Mouse (Mus musculus) adrenal gland, adult 18-20 months (tissue): ENCODE measurements around the gene Brca1. TPM values are rescaled to one million over a fixed set of nuclear protein-coding genes. Genes with fewer than 3 reads are reported as not detected.
"Not testable (repeated sequence)": the region's sequence is repeated elsewhere in the genome, so short reads cannot be mapped to it uniquely, and the experiment has no call there.

Source experiments
- DNase-seq, 2 experiments: peaks; one replicate each; pipeline ENCODE4 v3.0.0; 2021 to 2022; ENCODE audit warnings: low spot score in 2 of 2
- total RNA-seq, 2 experiments: library from RNA; stranded (reverse); gene quantifications; 1 replicate in 1 of 2; 2 replicates in 1 of 2; pipeline ENCODE4 v1.2.3; 2021

Brca1 gene
- total RNA-seq, 2 experiments from 2014 or later, result 0.80 to 0.96 TPM

DNA sequence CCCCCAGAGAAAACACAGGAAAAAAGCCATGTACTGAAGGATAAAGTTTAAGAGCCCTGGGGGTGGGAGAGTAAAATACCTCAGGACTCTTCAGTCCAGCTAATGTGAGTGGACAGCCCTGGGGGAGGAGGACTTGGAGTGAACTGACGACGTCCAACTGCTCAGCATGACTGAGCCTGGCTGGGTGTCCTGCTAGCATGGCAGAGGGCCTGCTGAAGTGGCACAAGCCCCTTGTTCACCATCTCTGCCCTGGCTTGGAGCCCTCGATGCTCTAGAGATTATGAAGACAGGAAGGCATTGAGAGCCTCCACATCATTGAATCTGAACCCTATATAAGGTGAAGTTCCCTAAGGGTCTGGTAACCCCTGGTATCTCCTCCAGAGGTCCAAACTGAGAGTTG lies 79.8 kb downstream of the Brca1 start:
- DNase-seq, result no peak

DNA sequence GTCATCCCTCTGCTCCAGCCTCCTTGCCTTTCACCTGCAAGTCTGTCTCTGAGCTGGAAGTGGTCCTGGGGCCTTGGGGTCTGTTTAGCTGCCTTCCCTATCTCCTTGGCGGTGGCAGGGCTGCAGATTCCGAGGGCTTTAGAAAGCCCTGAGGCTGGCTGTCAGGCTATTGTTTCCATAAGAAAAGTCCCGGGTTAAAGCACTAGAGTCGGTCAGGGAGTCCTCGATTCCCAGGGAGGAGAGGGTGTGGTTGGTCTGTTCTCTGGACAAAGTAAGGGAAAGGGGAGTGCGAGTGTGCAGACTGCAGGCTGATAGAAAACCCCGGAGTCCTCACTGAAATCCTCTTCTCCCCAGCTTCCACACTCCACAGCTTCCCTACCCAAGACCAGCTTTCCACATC lies 81.5 kb downstream of the Brca1 start:
- no peak for DNase-seq

DNA sequence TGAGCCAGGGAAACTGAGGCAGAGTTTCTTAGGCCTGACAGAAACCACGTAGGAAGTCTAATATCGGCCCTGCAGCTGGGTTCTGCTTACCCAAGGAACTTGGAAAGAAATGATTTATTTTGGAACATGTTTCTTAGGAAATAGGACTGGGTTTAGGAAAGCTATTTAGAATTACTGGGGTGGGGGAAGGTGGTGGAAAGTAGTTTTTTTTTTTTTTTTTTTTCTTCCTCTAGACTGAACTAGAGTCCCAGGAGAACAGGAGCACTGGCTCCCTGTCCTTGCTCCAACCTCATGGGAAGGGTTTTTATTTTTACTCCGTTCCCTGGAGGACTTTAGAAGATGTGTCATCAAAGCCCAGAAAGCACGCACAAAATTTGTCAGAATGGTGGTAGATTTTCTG lies 82.6 kb downstream of the Brca1 start:
- no peak for DNase-seq

DNA sequence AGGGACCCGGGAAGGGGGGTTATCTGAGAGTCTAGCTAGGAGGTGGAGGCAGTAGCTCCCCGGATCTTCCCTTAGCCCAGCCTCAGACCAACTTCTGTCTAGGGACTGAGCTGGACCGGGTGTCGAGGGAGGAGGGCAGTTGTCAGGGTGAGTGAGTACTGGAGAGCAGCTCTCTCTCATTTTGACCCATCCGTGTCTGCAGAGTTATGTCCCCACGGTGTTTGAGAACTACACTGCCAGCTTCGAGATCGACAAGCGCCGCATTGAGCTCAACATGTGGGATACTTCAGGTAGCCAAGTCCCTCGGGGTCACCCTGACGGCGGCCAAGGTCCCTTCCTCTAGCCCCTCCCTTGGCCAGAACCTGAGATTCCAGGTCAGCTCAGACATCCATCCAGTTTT lies 83.0 kb downstream of the Brca1 start:
- peak in 1 of 2 experiments; percentile 28 for DNase-seq

DNA sequence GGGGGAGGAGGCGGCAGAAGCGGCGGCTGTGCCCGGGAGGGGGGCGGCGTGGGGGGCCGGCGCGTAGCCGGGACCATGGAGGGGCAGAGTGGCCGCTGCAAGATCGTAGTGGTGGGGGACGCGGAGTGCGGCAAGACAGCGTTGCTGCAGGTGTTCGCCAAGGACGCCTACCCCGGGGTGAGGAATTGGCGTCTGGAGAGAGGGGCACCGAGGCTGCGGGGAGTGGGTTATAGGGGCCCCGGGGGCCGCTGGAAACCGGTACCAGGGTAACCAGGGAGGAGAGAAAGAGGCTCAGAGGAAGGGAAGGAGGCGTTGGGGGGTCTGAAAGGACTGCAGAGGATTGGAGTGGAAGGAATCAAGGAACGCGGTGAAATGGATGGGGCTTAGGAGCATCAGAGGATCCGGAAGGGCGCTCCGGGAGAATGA lies 83.5 kb downstream of the Brca1 start:
- DNase-seq, result no peak

DNA sequence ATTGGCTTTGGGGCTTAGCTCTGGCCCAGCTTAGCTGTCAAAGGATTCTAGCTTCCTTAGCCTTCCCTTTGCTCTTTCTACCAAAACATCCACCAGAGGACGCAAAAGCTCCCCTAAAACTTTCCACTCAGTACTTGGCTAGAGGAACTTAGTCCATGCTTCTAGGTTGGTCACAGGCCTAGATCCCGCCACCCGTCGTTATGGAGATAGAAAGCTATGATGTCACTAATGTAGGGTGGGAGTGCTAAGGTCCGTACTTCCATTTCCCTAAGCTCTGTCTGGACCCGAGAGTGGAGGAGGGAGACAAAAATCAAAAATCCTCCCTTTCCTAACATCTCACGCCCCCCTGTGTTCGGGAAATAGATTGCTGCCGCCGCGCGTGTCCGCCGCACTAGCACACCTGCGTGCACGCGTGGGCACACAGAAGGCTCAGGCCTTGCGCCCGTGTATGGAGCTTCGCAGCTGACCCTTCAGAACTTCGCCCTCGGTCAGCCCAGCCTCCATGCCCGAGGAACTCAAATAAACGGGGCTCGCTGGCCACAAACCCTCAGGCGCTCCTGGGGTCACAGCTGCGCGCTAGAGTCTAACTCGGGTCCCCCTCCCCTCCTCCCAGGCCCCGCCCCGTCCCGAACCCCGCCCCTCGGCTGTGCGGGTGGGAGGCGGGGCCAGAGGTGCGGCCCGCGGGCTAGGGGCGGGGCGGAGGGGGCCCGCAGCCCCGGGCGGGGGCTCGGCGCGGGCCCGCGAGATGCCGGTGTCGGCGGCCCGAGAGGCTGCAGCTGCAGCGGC lies 84.1 kb downstream of the Brca1 start:
- peak; percentile 65 to 75 for DNase-seq

DNA sequence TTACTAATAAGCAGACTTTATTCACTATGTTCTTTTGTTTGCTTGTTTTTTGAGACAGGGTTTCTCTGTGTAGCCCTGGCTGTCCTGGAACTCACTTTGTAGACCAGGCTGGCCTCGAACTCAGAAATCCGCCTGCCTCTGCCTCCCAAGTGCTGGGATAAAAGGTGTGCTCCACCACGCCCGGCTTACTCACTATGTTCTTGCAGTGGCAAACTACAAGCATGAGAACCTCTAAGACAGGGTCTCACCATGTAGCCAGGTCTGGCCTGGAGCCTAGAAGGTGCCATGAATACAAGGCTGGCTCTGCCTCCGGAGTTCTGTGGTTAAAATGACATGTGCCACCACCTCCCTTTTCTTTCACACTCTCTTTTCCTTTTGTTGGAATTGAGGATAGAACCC lies 85.2 kb downstream of the Brca1 start:
- not testable (repeated sequence) for DNase-seq

DNA sequence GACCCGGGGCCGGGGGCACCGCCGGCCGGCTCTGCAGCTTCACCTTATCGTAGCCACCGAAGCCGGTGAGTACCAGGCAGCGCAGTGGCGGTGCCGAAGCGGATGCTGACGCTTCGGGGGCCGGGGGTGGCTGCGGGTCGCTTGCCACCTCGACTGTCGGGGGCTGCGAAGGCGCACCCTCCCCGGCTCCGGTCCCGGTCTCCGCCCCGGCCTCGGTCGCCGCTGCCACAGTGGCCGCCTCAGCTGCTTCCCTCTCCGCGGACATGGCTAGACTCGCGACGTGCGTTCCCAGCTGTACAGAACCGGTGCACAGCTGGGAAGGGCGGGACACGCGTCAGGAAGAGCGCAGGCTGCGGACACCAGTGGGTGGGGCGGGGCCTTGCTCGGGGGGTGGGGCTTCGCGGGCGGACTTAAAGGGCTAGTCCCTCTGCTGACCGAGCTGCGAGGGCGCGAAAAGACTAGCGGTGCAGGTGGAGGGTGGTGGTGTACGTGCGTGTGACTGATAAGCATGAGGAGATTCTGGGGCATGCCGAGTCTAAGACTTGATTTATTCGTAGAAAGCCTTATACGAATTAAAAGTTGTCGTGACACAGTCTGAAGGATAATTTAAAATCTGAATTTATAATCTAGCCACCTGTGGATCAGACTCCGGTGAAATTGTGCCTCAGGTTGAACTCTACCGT lies 85.7 kb downstream of the Brca1 start, which contains the start of gene Vat1:
TSS of gene Vat1 (minus strand) at position 362 of the 683 bp plus-strand sequence.
- peak; percentile 72 to 79 for DNase-seq

DNA sequence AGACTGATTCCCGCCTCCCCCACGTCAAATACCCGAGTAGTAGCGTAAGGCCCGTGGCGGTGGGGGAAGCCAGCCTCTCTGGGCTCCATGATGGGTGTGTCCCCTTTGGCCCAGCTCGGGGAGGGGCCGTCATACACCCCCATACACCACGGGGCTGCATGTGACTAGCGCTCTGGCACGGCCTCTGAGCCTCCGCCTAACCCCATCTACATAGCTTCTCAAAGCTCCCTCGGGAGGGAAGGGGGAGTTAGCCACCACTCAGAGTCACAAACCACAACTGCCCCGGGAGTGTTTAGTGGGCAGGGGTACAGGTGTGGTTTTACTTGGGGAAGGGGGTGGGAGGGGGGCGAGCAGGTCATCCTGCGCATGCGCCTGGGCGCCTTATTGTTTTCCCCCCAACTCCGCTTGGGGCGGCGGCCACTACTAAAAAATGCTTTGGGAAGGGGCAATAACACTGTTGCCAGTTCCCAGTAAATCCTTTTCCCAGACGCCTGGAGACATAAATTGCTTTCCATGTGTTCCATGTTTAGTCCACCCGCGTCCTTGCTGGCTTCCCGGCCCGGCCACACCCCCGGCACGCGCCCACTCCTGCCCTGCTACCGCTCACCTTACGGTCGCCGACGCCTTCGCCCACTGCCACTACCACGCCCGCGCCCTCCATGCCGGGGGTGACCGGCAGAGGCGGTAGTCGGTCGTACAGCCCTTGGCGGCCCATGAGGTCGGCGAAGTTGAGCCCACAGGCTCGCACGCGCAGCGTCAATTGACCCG lies 86.5 kb downstream of the Brca1 start:
- DNase-seq, result peak; percentile 64 to 70

DNA sequence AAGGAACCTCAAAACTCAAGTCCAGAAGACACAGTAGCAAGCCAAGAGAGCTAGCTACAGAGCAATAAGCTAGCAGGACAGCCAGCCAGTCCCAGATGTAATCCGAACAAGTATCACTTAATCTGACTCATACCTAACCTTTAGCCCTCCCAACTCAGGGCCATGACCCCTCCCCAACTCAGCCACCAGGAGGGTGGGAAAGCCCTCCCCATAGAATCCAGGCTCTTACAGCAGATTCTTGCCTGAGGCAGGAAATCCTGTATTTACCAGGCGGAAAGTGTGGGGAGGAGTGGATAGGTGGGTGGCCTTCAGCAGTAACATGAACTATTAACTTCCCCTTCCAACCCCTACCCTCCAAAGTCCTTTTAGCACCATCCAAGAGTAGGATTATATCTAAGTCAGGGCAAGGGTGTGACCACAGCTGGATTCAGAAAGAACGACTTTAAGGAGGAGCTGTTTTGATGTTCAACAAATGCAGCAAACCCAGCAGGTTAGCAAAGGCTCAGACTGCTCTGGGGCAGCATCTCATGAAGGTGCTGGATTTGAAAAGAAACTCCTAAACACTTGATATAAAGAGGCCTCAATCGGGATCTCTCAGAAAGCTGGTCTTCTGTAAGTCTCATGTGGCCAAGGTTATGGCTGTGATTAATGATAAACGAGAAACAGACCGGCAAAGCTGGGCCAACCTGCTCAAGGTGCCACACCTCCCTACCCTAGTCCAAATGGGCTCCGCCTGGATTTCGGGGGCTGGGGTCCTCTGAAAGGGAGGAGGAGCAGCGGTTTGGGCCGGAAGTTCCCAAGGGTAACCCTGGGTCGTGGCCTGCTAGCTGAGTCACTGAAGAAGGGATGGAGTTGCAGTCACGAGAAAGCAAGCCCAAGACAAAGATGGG lies 87.3 kb downstream of the Brca1 start, which contains the start of gene Rnd2:
TSS of gene Rnd2 (plus strand) at position 789 of the 890 bp plus-strand sequence.
- DNase-seq, result peak; percentile 35 to 40

DNA sequence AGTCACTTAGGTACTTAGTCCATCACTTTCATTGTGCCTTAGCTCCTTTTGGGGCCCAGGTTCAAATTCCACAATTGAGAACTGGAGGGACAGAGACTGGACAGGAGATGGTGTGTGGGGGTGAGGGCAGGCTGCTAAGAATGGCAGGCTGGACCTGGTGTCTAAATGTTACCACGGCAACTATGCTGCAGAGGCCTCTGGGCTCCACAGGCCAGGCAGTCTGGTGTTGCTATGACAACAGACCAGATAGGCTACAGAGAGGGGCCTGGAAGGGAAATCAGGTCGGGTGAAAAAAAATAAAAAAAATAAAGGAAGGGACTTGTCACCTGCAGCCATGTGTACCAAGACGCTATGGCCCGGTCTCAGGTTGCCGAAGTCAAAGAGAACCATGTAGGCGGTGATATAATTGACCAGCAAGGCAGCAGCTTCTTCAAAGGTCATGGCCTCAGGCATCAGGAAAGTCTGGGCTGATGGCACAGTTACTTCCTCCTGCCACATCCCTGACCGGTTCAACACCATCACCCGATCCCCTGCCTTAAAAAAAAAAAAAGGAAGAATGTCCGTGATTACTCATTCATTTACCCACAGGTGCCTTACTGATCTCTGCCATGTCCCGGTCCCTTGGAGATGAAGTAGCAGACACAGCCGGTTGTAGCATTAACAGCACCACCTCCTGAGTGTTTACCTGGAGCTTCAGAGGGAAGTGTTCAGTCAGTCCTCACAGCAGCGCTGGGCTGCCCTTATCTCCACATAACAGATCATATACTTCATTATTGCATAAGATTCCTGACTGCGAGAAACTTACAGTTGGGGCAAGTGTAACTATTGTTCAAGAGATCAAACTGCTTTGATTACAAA lies 88.9 kb downstream of the Brca1 start:
- DNase-seq, result no peak

DNA sequence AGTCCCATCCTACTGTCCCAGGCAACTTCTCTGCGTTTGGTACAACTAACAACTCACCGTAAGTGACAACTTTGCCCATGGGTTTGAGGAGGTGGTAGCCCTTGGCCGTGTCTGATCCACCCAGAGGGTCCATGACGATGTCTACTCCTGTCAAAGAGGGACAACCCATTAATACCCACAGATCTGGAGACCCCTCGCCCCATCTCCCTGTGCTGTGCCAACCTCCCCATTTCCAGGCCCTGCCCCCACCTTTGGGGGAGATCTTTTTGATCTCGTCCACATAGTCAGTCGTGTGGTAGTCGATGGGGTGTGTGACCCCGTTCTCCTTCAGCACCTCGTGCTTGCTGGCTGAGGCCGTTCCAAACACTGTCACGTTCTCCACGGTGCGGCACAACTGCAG lies 89.6 kb downstream of the Brca1 start:
- no peak for DNase-seq

DNA sequence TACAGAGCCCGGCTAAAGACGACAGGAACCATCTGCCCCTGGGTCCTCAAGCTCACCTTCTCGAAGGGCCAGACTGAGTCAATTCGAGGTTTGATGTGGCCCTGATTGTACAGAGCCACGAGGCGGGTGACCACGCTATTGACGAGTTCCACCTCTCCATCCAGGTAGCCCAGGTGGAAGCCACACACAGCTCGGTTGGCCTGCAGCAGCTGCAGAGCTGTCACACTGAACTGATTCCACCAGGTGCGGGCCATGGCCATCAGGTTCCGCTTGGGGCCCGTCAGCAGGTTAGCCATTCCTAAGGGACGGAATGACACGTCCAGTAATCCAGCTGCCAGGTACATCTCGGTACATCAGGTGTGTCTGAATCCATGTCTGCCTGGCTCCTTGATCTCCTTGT lies 91.4 kb downstream of the Brca1 start:
- no peak for DNase-seq

DNA sequence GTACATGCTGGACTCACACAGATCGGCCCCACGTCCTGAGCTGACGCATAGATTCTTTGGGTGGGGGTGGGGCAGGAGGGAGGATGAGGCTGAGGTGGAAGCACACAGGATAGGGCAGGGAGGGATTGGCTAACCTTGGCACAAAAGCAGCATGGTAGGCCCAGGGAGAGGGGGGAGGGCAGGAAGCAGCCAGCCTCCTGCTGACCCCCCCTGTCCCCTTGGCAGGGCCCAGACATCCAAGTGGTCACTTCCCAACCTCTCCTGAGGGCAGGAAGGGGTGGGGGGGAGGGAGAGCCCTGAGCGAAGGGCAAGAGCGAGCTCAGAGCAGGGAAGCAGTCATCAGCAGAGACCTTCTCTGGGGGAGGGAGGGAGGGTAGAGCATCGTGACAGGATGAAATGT lies 92.0 kb downstream of the Brca1 start:
- DNase-seq, result no peak

DNA sequence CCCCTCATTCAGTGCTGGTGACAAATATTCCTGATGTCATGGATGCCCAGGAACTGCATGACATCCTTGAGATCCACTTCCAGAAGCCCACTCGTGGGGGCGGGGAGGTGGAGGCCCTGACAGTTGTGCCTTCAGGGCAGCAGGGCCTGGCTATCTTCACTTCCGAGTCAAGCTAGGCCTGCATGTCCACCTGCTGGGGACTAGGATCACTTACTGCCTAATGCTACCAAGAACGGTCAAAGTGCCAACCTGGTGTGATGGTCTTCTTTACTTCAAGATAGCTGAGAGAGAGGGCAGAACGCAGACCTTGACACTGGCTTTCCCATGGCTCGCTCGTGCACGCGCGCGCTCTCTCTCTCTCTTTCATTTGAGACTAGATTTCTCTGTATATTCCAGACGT lies 93.5 kb downstream of the Brca1 start:
- no peak for DNase-seq

DNA sequence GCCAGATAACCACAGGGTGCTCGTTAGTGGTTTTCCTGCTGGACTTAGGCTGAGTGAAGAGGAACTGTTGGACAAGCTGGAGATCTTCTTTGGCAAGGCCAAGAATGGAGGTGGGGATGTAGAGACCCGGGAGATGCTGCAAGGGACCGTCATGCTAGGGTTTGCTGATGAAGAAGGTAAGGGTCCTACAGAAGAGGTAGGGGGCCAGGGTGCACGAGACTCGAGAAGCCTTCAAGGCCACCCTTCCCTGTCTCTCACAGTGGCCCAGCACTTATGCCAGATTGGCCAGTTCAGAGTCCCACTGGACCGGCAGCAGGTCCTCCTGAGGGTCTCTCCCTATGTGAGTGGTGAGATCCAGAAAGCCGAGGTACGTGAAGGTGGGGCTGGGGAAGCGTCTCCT lies 94.1 kb downstream of the Brca1 start:
- no peak for DNase-seq

DNA sequence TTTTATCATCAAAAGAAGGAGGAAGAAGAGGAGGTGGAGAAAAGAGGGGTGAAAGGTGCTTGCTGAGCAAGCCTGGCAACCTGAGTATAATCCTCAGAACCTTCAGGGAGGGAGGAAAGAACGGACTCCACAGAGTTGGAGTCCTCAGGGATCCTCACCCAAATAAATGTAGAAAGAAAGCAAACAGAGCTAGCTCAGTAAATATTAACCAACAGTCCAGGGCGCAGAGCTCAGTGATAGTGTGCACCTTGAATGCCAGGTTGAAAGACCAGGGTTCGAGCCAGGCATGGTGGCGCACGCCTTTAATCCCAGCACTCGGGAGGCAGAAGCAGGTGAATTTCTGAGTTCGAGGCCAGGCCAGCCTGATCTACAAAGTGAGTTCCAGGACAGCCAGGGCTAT lies 96.1 kb downstream of the Brca1 start:
- DNase-seq, result no peak

DNA sequence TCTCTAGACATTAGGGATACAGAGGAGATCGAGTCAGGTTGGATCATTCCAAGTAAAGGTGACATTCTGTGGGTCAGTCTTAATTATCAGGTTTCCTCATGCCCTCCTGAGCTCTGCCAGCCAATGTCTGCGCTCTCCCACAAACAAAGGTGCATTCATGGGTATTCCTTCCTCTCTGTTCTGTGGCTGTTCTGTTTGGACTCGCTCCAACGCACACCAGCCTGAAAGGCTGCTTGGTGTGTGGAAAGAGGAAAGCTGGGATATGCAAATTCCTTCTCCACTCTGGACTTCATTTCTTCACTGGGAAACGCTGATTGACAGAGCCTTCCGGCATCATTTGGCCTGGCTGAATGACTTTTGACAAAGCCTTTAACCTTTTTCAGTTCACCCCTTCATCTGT lies 97.1 kb downstream of the Brca1 start:
- DNase-seq, result no peak

DNA sequence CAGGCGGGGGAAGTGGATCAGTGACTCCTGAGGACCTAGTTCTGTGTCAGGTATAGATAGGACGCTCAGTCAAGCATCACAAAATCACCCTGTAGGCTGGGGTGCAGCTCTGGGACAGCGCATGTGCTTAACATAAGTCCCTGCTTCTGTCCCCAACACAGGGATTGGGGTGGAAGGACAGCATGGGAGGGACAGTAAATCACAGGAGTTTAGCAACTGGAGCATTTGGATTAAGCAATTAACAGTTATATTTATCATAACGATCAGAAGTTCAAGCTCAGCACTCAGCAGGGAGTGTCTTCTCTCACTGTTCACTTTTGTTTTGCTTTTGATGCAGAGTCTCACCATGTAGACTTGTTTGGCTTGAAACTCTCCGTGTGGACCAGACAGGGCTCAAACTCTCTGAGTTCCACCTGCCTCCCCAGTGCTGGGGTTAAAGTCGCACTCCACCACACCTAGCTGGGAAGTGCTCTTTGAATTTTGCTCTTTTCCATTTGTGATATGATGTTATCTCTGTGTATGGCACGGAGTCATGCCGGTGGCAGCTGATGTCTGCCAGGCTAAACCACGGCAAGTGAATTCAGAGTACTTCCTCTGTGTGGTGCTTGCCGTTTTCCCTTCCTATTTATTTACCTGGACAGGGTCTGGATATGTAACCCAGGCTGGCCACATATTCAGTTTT lies 99.5 kb downstream of the Brca1 start:
- no peak for DNase-seq
